Mouse (Mus musculus) layer of hippocampus, adult 6 months (tissue): ENCODE data around the gene Iqck. TPM values are rescaled to one million over a fixed set of nuclear protein-coding genes. Genes with fewer than 3 reads are reported as not detected.

Experiments
- long read RNA-seq, 2 experiments: library from polyadenylated mRNA; unstranded; transcript quantifications; one replicate each; pipeline ENCODE4 v2.0.0; 2019 to 2020
- polyA plus RNA-seq: library from polyadenylated mRNA; unstranded; fragments of <200 nt; fragmentation: Nextera tagmentation; gene quantifications from 2 replicates; pipeline ENCODE4 v1.2.3, GENCODE M21; 2021

Gene Iqck
- 5.8 and 8.7 TPM in 2 replicates for polyA plus RNA-seq
- long read RNA-seq, experiment 1, partial matches to known transcripts = 0 of 3 reads
- long read RNA-seq, experiment 1, other reads (novel, unspliced or antisense) = 1 of 3 reads
- long read RNA-seq, experiment 2, transcript Iqck-206 (1 exons, 2,891 nt) = major isoform, 14 of 23 reads
- long read RNA-seq, experiment 2, partial matches to known transcripts = 1 of 23 reads
- long read RNA-seq, experiment 2, other reads (novel, unspliced or antisense) = 4 of 23 reads

DNA sequence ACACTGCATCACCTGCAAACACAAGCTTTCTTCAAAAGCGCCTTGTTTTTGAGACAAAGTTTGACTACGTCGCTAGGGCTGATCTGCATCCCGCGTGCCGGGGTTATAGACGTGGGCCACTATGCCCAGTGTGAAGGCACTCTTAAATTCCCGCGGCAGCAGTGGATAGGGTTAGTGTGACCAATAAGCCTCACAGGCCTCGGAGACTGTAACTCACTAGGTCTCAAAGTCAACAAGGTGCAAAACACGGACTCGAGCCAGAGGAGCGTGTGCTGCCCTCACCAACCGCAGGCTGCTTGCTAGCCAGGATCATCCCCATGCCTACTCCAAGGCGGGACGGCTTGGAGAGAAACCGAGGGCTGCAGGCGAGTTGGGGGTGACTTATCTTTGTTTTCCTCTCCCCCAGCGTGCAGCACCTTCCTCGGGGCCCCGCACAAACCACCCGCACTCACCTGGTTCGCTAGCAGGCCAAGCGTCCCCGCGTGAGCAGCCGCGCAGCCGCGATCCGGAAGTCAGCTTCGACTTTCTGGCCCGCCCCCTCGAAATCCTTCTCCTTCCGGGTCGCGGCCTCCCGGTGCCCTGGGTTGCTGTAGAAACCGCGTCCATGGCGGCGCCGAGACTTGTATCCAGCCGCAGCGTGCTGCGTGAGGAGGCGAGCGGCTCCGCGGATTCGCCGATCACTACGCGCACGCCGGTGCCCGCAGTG lies at the start of gene Iqck:
Iqck (plus strand) TSS at position 582 of the 706 bp plus-strand sequence.

DNA sequence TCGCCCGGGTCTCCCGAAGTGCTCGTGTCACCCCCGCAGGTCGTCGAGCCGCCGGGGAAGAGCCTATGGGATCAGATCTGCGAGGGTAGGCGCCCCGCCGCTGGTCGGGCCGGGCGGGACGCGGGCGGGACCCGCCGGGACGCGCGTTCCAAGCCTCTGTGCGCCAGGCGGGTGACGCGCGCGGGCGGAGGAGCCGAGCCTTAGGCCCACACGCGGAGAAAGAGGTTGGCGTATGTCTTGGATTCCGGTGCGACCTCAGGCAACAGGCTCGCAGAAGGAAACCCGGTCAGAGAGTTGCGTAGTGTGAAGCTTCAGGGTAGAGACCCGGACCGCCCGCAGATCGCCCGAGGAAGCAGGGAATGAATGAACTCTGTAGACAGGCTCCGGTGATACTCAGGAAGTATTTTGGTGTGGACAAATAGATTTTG lies 339 bp downstream of the Iqck start, which contains the start of gene Knop1:
Knop1 (minus strand) TSS at position 378 of the 428 bp plus-strand sequence.

GRCm38 (mm10) chr7:118995007-118995406 lies 139.5 kb downstream of the Iqck start, which contains the start of gene Gprc5b:
Gprc5b (minus strand) TSS chr7:118995211.

Other genes starting within 250 kb of the Iqck start
- gene Gde1, start 150.0 kb upstream of the Iqck start, polyA plus RNA-seq = 399 and 425 TPM in 2 replicates
- gene Ccp110, start 143.2 kb upstream of the Iqck start, polyA plus RNA-seq = 10.2 and 12.7 TPM in 2 replicates
- 49.2 and 49.6 TPM in 2 replicates for gene Vps35l, start 115.5 kb upstream of the Iqck start, polyA plus RNA-seq
- gene Knop1, start 502 bp downstream of the Iqck start, polyA plus RNA-seq = 21.4 and 27.5 TPM in 2 replicates
- gene Gprc5b, start 139.5 kb downstream of the Iqck start, polyA plus RNA-seq = 62.0 and 70.1 TPM in 2 replicates